Mouse (Mus musculus) E14TG2a.4 (cell line): ENCODE results near the gene Shisa8.

Source experiments
- CTCF ChIP-seq: conservative IDR thresholded peaks from 2 replicates; pipeline ENCODE4 v1.5.1; 2014; ENCODE audit warnings: low read length
- NANOG ChIP-seq: IDR thresholded peaks from 2 replicates; pipeline ENCODE4 v1.6.1; 2014; ENCODE audit warnings: borderline replicate concordance, low read length, mixed read lengths
- POU5F1 ChIP-seq: IDR thresholded peaks from 2 replicates; pipeline ENCODE4 v1.6.1; 2014; ENCODE audit warnings: low read length, borderline replicate concordance

- TF ChIP-seq CTCF (no peak), POU5F1 (no peak), NANOG (no peak)
These were observed 48.1 kb downstream of the Shisa8 start for GRCm38 (mm10) chr15:82164496-82164895.
